ENCODE assay signal across 10 mouse cellular contexts in genomic region chr11:106821397-106821796, GRCm38 (mm10). TPM values are rescaled to one million over a fixed set of nuclear protein-coding genes. Genes with fewer than 3 reads are reported as not detected.
A peak's percentile ranks its signal among the peaks of the same experiment; 100 is the strongest.
DNase-seq lines count a peak whose midpoint lies in the region; ATAC-seq lines count a peak whose summit lies in the region.
"Had no signal": no experiment of that assay in that cellular context is flagged by ENCODE, and none has a peak within 500 bp of the region (broad histone marks: within the 10 kb centered on the region; RNA-seq: fewer than 3 reads in every experiment).

No protein-coding gene starts in this region.

- no peak overlapping the region for H3K4me3 ChIP-seq in hindbrain, embryonic 13.5 days
- no peak overlapping the region for H3K4me3 ChIP-seq in hindbrain, embryonic 11.5 days (ENCODE audit: low read depth, low read length)
- H3K4me3 ChIP-seq in limb, embryonic 15.5 days = no peak overlapping the region
- no peak overlapping the region for H3K4me3 ChIP-seq in limb, embryonic 10.5 days
- H3K4me3 ChIP-seq in neural tube, embryonic 15.5 days (replicated peaks) = no peak overlapping the region
- H3K4me3 ChIP-seq: midbrain, embryonic 13.5 days had no signal

- no peak overlapping the region for H3K4me2 ChIP-seq in hindbrain, embryonic 13.5 days
- H3K4me2 ChIP-seq in hindbrain, embryonic 11.5 days (replicated peaks; ENCODE audit: low read depth, low read length) = no peak overlapping the region
- H3K4me2 ChIP-seq in limb, embryonic 15.5 days = no peak overlapping the region
- H3K4me2 ChIP-seq in neural tube, embryonic 15.5 days = no peak overlapping the region
- H3K4me2 ChIP-seq: midbrain, embryonic 13.5 days had no signal

- no peaks in the 10 kb centered on the region for H3K9me3 ChIP-seq in hindbrain, embryonic 13.5 days
- H3K9me3 ChIP-seq in hindbrain, embryonic 11.5 days (ENCODE audit: control insufficient read depth, low read length) = no peaks in the 10 kb centered on the region
- no peaks in the 10 kb centered on the region for H3K9me3 ChIP-seq in limb, embryonic 15.5 days
- H3K9me3 ChIP-seq in limb, embryonic 10.5 days (replicated peaks) = no peaks in the 10 kb centered on the region
- no peaks in the 10 kb centered on the region for H3K9me3 ChIP-seq in neural tube, embryonic 15.5 days (replicated peaks)
- H3K9me3 ChIP-seq: midbrain, embryonic 13.5 days had no signal

- peaks cover 13% of the 10 kb centered on the region for H3K4me1 ChIP-seq in hindbrain, embryonic 13.5 days (replicated peaks)
- H3K4me1 ChIP-seq in hindbrain, embryonic 11.5 days (replicated peaks; ENCODE audit: control insufficient read depth, insufficient read depth, low read length) = no peaks in the 10 kb centered on the region
- H3K4me1 ChIP-seq in limb, embryonic 15.5 days = peaks cover 19% of the 10 kb centered on the region
- H3K4me1 ChIP-seq in limb, embryonic 10.5 days = no peaks in the 10 kb centered on the region
- H3K4me1 ChIP-seq in neural tube, embryonic 15.5 days = peaks cover 15% of the 10 kb centered on the region

- 0 out of 2 replicates have a peak overlapping the region, but pooled peaks have one; percentile 24 for H3K9ac ChIP-seq in hindbrain, embryonic 13.5 days
- no peak overlapping the region for H3K9ac ChIP-seq in hindbrain, embryonic 11.5 days (ENCODE audit: low read depth, low read length)
- no peak overlapping the region for H3K9ac ChIP-seq in limb, embryonic 15.5 days
- 0 out of 2 replicates have a peak overlapping the region, but pooled peaks have one; percentile 7 for H3K9ac ChIP-seq in neural tube, embryonic 15.5 days (replicated peaks)
- H3K9ac ChIP-seq: liver, embryonic 14.5 days; midbrain, embryonic 13.5 days had no signal

- DNase-seq in cerebellum, postnatal 25 days = peak; percentile 43 to 45
- no peak for DNase-seq in cerebellum, adult 9-11 months
- no peak for DNase-seq in hindbrain, embryonic 11.5 days (ENCODE audit: low spot score)
- no peak for DNase-seq in limb, embryonic 10.5 days (ENCODE audit: low spot score)
- DNase-seq: layer of hippocampus, postnatal 36 days had no signal

- 94% methylated on average over 6 of the region's 6 CpGs for WGBS in hindbrain, embryonic 13.5 days
- 92% methylated on average over 6 of the region's 6 CpGs for WGBS in hindbrain, embryonic 11.5 days
- 83% methylated on average over 6 of the region's 6 CpGs for WGBS in limb, embryonic 15.5 days
- 86% methylated on average over 6 of the region's 6 CpGs for WGBS in limb, embryonic 10.5 days
- WGBS in neural tube, embryonic 15.5 days = 88% methylated on average over 6 of the region's 6 CpGs

- H3K36me3 ChIP-seq in hindbrain, embryonic 13.5 days = peaks cover 70% of the 10 kb centered on the region
- H3K36me3 ChIP-seq in hindbrain, embryonic 11.5 days (ENCODE audit: control insufficient read depth, insufficient read depth, low read length) = peaks cover 13% of the 10 kb centered on the region; the same call in 1 of the 2 replicates
- peaks cover 73% of the 10 kb centered on the region for H3K36me3 ChIP-seq in limb, embryonic 15.5 days
- H3K36me3 ChIP-seq in limb, embryonic 10.5 days = peaks cover 98% of the 10 kb centered on the region
- peaks cover 59% of the 10 kb centered on the region for H3K36me3 ChIP-seq in neural tube, embryonic 15.5 days

- ATAC-seq in hindbrain, embryonic 13.5 days (ENCODE audit: low FRiP score) = no peak
- no peak for ATAC-seq in hindbrain, embryonic 11.5 days (ENCODE audit: low FRiP score)
- ATAC-seq in limb, embryonic 15.5 days (ENCODE audit: insufficient number of reproducible peaks, low FRiP score, low TSS enrichment, low read depth) = no peak
- ATAC-seq in neural tube, embryonic 15.5 days (ENCODE audit: low FRiP score) = no peak
- ATAC-seq: midbrain, embryonic 13.5 days had no signal

- no peak overlapping the region for H3K27ac ChIP-seq in hindbrain, embryonic 13.5 days
- H3K27ac ChIP-seq in hindbrain, embryonic 11.5 days (ENCODE audit: low read depth, low read length) = no peak overlapping the region
- H3K27ac ChIP-seq in limb, embryonic 15.5 days = peak overlapping the region; percentile 33; the same call in 1 of the 2 replicates
- no peak overlapping the region for H3K27ac ChIP-seq in limb, embryonic 10.5 days
- H3K27ac ChIP-seq in neural tube, embryonic 15.5 days (replicated peaks) = 0 out of 2 replicates have a peak overlapping the region, but pooled peaks have one; percentile 3
- H3K27ac ChIP-seq: liver, embryonic 14.5 days; midbrain, embryonic 13.5 days had no signal

- no peaks in the 10 kb centered on the region for H3K27me3 ChIP-seq in hindbrain, embryonic 13.5 days
- H3K27me3 ChIP-seq in hindbrain, embryonic 11.5 days (ENCODE audit: control insufficient read depth, insufficient read depth, low read length) = no peaks in the 10 kb centered on the region
- no peaks in the 10 kb centered on the region for H3K27me3 ChIP-seq in limb, embryonic 15.5 days
- no peaks in the 10 kb centered on the region for H3K27me3 ChIP-seq in limb, embryonic 10.5 days (ENCODE audit: low read depth, poor library complexity, severe bottlenecking)
- H3K27me3 ChIP-seq in neural tube, embryonic 15.5 days (replicated peaks) = no peaks in the 10 kb centered on the region
- H3K27me3 ChIP-seq: midbrain, embryonic 13.5 days had no signal

RNA-seq across cellular contexts. Expression of gene Cep95, which starts 32.3 kb away (rescaled TPM):
- 15.7 and 18.2 TPM in 2 replicates for polyA plus RNA-seq in hindbrain, embryonic 13.5 days (2015; fragmentation: Nextera tagmentation; extraction: Ambion mirVana)
- polyA plus RNA-seq in hindbrain, embryonic 11.5 days (2014; fragmentation: Nextera tagmentation; extraction: Ambion mirVana) = 19.4 and 22.5 TPM in 2 replicates
- 21.9 and 22.5 TPM in 2 replicates for polyA plus RNA-seq in limb, embryonic 15.5 days (2015; fragmentation: Nextera tagmentation; extraction: Ambion mirVana)
- 18.0 and 19.0 TPM in 2 replicates for polyA plus RNA-seq in limb, embryonic 10.5 days (2016; fragmentation: Nextera tagmentation; extraction: Ambion mirVana)
- 15.1 and 16.3 TPM in 2 replicates for polyA plus RNA-seq in neural tube, embryonic 15.5 days (2015; fragmentation: Nextera tagmentation; extraction: Ambion mirVana)

RNA-seq across cellular contexts. Expression of gene Ddx5, which starts 32.4 kb away (rescaled TPM):
- 431 and 450 TPM in 2 replicates for polyA plus RNA-seq in hindbrain, embryonic 13.5 days (2015; fragmentation: Nextera tagmentation; extraction: Ambion mirVana)
- polyA plus RNA-seq in hindbrain, embryonic 11.5 days (2014; fragmentation: Nextera tagmentation; extraction: Ambion mirVana) = 544 and 600 TPM in 2 replicates
- polyA plus RNA-seq in limb, embryonic 15.5 days (2015; fragmentation: Nextera tagmentation; extraction: Ambion mirVana) = 284 and 288 TPM in 2 replicates
- polyA plus RNA-seq in limb, embryonic 10.5 days (2016; fragmentation: Nextera tagmentation; extraction: Ambion mirVana) = 319 and 354 TPM in 2 replicates
- polyA plus RNA-seq in neural tube, embryonic 15.5 days (2015; fragmentation: Nextera tagmentation; extraction: Ambion mirVana) = 337 and 338 TPM in 2 replicates

RNA-seq across cellular contexts. Expression of gene Polg2, which starts 42.1 kb away (rescaled TPM):
- 9.1 and 9.7 TPM in 2 replicates for polyA plus RNA-seq in hindbrain, embryonic 13.5 days (2015; fragmentation: Nextera tagmentation; extraction: Ambion mirVana)
- polyA plus RNA-seq in hindbrain, embryonic 11.5 days (2014; fragmentation: Nextera tagmentation; extraction: Ambion mirVana) = 9.5 and 11.0 TPM in 2 replicates
- polyA plus RNA-seq in limb, embryonic 15.5 days (2015; fragmentation: Nextera tagmentation; extraction: Ambion mirVana) = 9.8 and 13.3 TPM in 2 replicates
- 10.7 and 11.2 TPM in 2 replicates for polyA plus RNA-seq in limb, embryonic 10.5 days (2016; fragmentation: Nextera tagmentation; extraction: Ambion mirVana)
- 9.1 and 11.5 TPM in 2 replicates for polyA plus RNA-seq in neural tube, embryonic 15.5 days (2015; fragmentation: Nextera tagmentation; extraction: Ambion mirVana)

Comparison
In these comparisons a context has a peak if more than half of its experiments do, and no peak if none do; other contexts are left out.
1. DNase-seq: peak in cerebellum, postnatal 25 days (2 of 2); none in cerebellum, adult 9-11 months (single experiment), hindbrain, embryonic 11.5 days (single experiment) and limb, embryonic 10.5 days (single experiment).
2. H3K27ac ChIP-seq: peak in limb, embryonic 15.5 days (single experiment) and neural tube, embryonic 15.5 days (single experiment); none in hindbrain, embryonic 13.5 days (single experiment), hindbrain, embryonic 11.5 days (single experiment) and limb, embryonic 10.5 days (single experiment).
3. H3K9ac ChIP-seq: peak in hindbrain, embryonic 13.5 days (single experiment) and neural tube, embryonic 15.5 days (single experiment); none in hindbrain, embryonic 11.5 days (single experiment) and limb, embryonic 15.5 days (single experiment).